Mouse (Mus musculus) left cerebral cortex, adult 2 months (tissue): Measurements from ENCODE around the gene Tiam1. TPM values are rescaled to one million over a fixed set of nuclear protein-coding genes. Genes with fewer than 3 reads are reported as not detected.

Experiments
- DNase-seq, 2 experiments: peaks; one replicate each; pipeline ENCODE4 v3.0.0; 2021 to 2022; ENCODE audit warnings: low spot score in 2 of 2, mixed read lengths in 1 of 2; ENCODE audit errors: extremely low spot score in 1 of 2
- H3K27ac ChIP-seq: fragments of 200-600 bp; 2 replicates; pipeline ENCODE4 v1.8.1; 2022
- H3K4me3 ChIP-seq: fragments of 200-600 bp; 2 replicates; pipeline ENCODE4 v1.8.1; 2022
- CTCF ChIP-seq: fragments of 200-600 bp; IDR thresholded peaks from 2 replicates; pipeline ENCODE4 v1.8.1; 2022; ENCODE audit warnings: antibody characterized with exemption, mild to moderate bottlenecking, moderate library complexity
- intact Hi-C: fragments of 180-260 bp; cut with DNase I; formaldehyde crosslinking; loops from one replicate; pipeline ENCODE4 v1.15.1; 2025
- total RNA-seq, 2 experiments: library from RNA; stranded (reverse); gene quantifications; 2 replicates each; pipeline ENCODE4 v1.2.3; 2021

Tiam1 gene
- total RNA-seq, 2 experiments from 2014 or later, result 107 to 120 TPM

DNA sequence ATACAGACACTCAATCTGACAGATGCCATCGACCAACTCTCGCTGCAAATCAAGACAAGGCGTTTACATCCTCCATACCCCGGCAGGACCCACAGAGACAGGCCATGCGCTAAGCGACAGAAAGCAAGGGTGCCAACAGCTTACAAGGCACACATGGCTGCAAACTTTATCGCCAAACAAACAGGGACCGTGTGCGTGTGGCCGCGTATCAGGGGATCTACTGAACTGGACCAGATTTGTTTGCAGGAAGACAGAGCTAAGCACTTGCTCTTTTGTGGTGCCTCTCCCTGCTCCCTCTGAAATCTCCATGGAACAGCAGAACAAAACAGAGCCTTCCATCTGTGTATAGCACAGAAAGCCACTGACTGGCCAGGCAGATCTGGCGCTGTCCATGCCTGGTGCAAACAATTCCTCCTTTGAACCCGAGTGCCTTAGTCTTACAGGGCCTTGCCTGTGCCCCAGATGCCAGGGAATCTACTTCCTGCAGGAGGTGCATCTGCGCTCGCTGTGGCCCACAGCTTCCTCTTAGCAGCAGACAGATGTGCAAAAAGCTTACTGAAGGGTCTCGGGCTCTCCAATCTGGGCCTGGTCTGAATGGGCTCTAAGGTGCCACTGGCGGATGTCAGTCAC is 316.0 kb downstream of the Tiam1 start:
- Histone ChIP-seq H3K27ac (no peak overlapping the region), H3K4me3 (no peak overlapping the region)
- no peak for DNase-seq
- intact Hi-C loops, result no loop called here
- TF ChIP-seq CTCF, result no peak

DNA sequence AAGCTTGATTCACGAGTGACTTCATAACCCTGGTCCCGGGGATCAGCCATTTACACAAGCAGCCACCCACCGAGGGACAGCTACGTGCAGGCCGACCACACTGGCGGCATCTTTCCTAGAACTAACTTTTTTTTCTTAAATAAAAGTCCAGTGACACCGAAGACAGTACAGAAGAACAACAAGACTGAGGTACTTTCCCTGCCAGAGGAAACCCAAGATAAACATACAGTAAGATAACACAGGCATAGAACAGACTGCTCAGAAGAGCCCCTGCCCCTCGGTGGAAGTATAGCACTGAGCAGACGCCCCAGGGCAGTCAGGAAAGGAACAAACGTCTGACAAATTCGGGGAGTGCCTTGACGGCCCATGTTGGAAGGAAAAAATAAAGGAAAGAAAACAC is 317.7 kb downstream of the Tiam1 start:
- Histone ChIP-seq H3K27ac (no peak overlapping the region), H3K4me3 (no peak overlapping the region)
- no peak for DNase-seq
- intact Hi-C loops, result no loop called here
- TF ChIP-seq CTCF, result no peak

DNA sequence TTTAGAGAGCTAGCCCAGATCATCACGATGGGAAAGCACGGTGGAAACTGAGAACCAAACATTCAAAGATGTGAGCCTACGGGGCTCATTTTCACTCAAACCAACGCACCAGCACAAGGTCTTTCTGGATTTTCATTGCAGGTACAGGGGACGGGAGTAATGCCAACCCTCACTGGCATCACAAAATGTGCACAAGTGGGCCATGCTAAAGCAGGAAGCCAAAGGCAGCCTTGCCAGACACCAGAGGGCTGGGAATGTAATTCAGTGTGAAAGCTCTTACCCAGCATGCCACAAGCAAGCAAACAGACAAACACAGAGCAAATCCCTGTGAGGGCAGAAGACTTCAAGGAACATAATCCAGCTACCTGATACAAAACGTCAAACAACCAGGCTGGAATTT is 320.7 kb downstream of the Tiam1 start:
- no peak for DNase-seq
- intact Hi-C loops, result loop anchor here (5.0 kb wide), 1 partner anchor 36 kb away; no protein-coding TSS in a partner anchor
- Histone ChIP-seq H3K4me3 (no peak overlapping the region), H3K27ac (no peak overlapping the region)
- TF ChIP-seq CTCF, result no peak

DNA sequence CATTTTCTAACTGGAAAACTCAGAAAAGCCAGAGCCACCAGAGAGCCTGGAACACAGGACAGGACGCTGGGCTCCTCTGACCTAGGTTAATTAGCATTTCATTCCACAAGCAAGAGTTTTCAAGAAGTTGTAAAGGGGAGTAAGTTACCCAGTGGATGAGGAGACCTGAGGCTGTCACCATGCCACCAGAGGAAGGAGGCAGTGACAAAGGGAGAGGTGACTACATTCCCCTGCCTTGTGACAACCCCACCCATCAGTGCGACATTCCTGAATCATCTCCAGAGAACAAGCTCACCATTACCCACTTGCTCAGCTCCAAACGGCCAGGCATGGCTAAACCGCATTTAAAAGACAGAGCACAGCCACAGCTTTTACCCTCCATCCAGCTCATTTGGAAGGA is 324.9 kb downstream of the Tiam1 start:
- H3K4me3 ChIP-seq, result peak overlapping the region; percentile 44

DNA sequence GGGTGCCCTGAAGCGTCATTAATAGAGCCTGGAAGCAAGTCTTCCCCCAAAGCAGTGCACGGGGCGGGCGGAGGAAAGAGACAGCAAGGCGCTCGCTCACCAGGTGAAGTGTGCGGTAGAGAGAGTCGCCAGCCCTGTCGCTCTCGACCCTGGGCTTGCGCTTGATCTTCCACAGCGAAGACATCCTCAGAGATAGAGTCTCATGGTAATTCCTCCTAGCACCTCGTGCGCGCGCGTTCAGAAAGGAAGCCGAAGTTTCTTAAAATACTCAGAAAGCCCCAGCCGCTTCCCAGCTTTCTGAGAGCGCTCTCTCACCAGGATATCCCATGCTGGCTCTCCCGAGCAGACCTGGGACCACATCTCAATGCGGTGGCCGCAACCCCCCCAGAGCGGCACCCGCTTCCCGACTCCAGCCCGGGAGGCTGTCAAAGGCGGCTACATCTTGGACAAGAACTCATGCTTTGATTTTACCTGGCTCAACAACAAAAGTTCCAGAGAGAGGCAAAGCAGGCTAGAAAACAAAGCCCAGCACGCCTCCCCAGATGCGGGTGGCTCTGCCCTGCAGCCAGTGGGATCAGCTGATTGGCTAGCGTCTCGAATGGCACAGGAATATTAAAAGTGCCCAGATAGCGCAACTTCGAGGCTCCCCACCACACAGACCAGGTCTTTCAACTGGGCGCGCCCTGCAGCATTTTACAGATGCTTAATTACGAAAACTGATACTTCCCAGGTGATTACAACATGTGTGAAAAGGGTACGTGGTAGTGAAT is 325.5 kb downstream of the Tiam1 start:
- intact Hi-C loops, result loop anchor here (5.0 kb wide), 1 partner anchor 41 kb away; no protein-coding TSS in a partner anchor
- no peak for DNase-seq
- TF ChIP-seq CTCF, result no peak
- peak overlapping the region; percentile 73 for H3K27ac ChIP-seq
- H3K4me3 ChIP-seq, result peak overlapping the region; percentile 44

More for the DNA sequence above, 324.9 kb downstream of the Tiam1 start:
- intact Hi-C loops, result loop anchor here (5.0 kb wide), 1 partner anchor 41 kb away; no protein-coding TSS in a partner anchor
- peak overlapping the region; percentile 73 for H3K27ac ChIP-seq
- DNase-seq, result no peak
- TF ChIP-seq CTCF, result no peak

DNA sequence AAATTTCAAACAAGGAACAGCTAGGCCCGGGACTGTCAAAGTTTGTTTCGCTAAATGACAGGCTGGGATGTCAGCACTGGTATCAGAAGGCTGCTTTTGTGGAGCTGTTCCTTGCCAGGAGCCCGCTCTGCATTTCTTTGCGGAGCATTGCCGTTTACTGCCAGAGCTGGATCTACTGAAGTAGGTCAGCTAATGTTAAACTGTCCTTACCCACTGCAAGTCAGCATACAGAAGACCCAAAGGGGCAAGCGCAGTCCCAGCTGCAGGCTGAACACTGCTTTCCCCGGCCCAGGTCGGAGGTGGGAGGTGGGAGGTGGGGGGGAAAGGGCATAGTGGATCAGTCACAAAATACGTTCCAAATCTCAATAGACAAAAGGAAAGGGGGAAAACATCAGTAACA is 326.3 kb downstream of the Tiam1 start:
- intact Hi-C loops, result loop anchor here (5.0 kb wide), 1 partner anchor 40 kb away; no protein-coding TSS in a partner anchor
- peak overlapping the region; percentile 73 for H3K27ac ChIP-seq
- H3K4me3 ChIP-seq, result peak overlapping the region; percentile 44
- DNase-seq, result no peak
- TF ChIP-seq CTCF, result no peak

DNA sequence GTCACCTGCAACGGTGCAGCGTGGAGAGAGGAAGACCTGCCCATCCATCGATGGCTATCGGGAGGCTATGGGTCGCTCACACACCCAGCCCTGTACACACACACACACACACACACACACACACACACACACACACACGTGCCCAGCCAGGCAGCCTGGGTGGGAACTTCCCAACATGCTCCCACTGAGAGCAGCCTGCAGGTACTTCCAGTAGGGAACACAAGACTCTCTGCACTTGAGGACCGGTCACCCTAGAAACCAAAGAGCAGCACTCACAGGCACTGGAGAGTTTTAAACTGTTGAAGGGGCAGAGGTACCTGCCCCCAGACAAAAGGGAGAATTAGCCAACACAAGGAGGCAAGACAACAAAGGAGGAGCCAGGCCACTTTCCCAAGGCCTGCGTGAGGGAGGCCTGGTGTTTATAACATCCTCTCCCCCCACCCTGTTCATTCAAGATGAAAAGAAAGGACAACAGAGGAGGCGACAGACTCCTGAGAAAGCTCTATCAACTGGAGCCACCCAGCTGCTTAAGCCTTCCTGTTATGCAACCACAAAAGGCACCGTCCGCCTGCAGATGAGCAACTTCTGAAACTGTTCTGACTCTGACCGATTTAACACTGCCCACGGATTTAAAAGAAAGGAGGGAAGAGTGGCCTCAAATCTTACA is 326.9 kb downstream of the Tiam1 start:
- Histone ChIP-seq H3K27ac (peak overlapping the region; percentile 73), H3K4me3 (peak overlapping the region; percentile 44)
- DNase-seq, result peak in 1 of 2 experiments; percentile 38
- TF ChIP-seq CTCF, result no peak
- intact Hi-C loops, result loop anchor here (5.0 kb wide), 1 partner anchor 39 kb away; no protein-coding TSS in a partner anchor

DNA sequence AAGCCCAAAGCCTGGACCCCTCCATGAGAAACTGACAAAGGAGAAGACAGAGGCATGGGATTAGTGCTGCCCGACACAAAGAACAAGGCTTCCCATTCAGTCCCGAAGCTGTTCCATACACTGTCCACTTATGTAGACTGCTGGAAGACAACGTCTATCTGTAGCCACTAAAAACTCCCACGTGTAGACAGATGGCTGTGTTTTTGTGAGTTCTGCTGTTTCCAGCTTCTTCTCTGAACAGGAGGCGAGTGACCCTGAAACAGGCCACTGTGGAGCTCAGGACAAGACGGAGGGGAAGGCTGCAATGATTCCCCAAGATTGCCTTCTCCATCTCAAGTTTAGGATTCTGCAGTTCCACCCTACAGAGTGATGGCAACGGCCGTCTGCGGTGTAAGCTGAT is 330.0 kb downstream of the Tiam1 start:
- intact Hi-C loops, result no loop called here
- DNase-seq, result no peak
- Histone ChIP-seq H3K4me3 (no peak overlapping the region), H3K27ac (peak overlapping the region; percentile 24; the same call in 1 of the 2 replicates)
- TF ChIP-seq CTCF, result no peak

DNA sequence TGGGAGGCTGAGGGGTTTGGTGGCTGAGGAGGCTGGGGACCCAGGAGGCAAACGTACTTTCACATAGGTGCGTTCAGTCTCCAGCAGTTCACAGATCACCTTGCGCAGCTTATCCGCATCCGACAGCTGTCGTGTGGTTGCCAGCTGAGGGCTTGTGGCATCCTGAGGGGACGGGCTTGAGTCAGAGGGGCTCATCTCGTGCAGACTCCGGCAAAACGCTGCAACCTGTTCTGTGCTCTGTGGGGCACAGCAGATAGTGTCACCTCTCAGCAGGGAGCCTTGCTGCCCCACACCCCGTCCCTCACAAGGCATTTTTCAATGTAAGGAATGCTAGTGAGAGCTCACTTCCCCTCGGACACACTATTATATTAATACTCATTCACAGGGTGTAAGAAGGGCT is 330.7 kb downstream of the Tiam1 start:
- TF ChIP-seq CTCF, result no peak
- 0 out of 2 replicates have a peak overlapping the region, but pooled peaks have one; percentile 24 for H3K27ac ChIP-seq
- no peak for DNase-seq
- H3K4me3 ChIP-seq, result no peak overlapping the region
- intact Hi-C loops, result no loop called here

DNA sequence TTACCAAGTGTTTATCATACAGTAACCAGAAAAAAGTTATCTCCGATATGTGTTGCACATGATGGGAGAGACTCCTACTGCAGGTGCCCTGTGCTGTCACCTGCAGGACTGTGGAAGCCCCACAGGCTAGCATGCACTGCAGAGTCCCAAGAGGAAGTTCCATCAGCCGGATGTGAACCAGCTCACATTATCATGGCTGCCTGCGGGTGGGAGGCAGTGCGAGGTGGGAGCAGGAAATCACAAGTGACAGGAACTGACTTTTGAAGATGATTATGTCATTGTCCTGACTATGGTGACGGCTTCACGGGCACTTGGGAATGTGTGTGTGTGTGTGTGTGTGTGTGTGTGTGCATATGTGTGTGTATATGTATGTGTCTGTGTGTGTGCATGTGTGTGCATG is 333.2 kb downstream of the Tiam1 start:
- H3K4me3 ChIP-seq, result no peak overlapping the region
- intact Hi-C loops, result no loop called here
- TF ChIP-seq CTCF, result no peak
- no peak overlapping the region for H3K27ac ChIP-seq
- DNase-seq, result no peak

DNA sequence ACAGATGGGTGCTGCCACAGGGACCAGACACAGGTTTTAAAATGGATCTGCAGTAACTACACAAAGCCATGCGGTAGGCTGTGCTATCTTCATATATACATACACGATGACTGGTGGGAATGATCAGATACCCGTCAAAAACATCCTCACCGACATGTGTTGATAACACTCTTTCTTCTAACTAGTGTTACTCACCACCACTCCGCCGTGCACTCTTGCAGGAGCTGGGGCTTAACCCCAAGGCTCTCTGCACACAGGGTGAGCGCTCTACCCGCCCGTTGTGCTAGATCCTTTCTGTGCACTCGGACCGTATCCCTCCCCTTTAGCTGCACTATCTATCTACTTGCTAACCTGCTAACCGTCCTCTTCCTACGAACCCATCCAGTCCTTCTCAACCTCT is 335.4 kb downstream of the Tiam1 start:
- no peak overlapping the region for H3K4me3 ChIP-seq
- intact Hi-C loops, result no loop called here
- no peak for TF ChIP-seq CTCF

DNA sequence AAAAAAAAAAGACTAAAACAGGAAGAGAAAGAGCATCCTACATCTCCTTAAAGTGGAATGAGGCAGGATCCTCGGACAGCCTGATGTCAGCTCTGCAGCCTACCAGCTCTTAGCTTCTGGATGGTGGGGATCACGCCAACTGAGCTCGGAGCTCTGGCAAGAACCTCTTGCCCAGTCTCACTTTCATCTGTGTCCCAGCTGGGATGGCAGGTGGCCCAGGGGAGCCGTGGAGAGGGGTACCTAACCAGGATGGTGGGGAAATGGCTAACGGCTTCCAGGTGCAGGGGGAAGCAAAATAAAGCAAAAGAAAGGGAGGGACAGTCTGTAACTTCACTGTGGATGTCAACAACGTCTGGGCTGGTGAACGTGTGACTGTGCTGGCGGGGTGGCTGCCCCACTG is 337.6 kb downstream of the Tiam1 start:
- Histone ChIP-seq H3K27ac (no peak overlapping the region), H3K4me3 (no peak overlapping the region)
- intact Hi-C loops, result no loop called here
- no peak for TF ChIP-seq CTCF
- DNase-seq, result no peak

More for the DNA sequence above, 335.4 kb downstream of the Tiam1 start:
- no peak overlapping the region for H3K27ac ChIP-seq
- DNase-seq, result no peak
